Mouse (Mus musculus): ENCODE data around the gene Sugct. TPM values are rescaled to one million over a fixed set of nuclear protein-coding genes. Genes with fewer than 3 reads are reported as not detected.

Sugct gene
- 0.18 and 0.34 TPM in 2 replicates for polyA plus RNA-seq (2012; rRNA removed)

GRCm38 (mm10) chr13:17694911-17695699, at the start of gene Sugct, which contains the start of gene Mplkip:
TSS of gene Sugct (minus strand) at chr13:17695553.
TSS of gene Mplkip (plus strand) at chr13:17695192.
- Histone ChIP-seq H3K36me3 (ENCODE audit: control insufficient read depth, insufficient read depth, low read length) (no peaks in the 10 kb centered on the region), H3K27me3 (ENCODE audit: control insufficient read depth, insufficient read depth, low read length) (no peaks in the 10 kb centered on the region), H3K4me3 (ENCODE audit: extremely low read depth, insufficient read depth, insufficient read length) (peak within 1 kb of the TSS; percentile 86), H3K4me1 (ENCODE audit: control insufficient read depth, insufficient read depth, insufficient read length) (no peaks in the 10 kb centered on the region), H3K27ac (ENCODE audit: insufficient read depth, low read length) (peak within 1 kb of the TSS; percentile 99)
- TF ChIP-seq CTCF (IDR thresholded peaks at IDR 0.05; ENCODE audit: extremely low read depth, insufficient read depth, insufficient read length, insufficient replicate concordance) (no peak), POLR2A (IDR thresholded peaks at IDR 0.05; ENCODE audit: low read depth, low read length) (peak; percentile 86)
- WGBS, result under 1% methylated on average over 65 of the region's 66 CpGs
- DNase-seq (ENCODE audit: low read depth in 1 of 2, low spot score in 2 of 2), result peak; percentile 100

- Histone ChIP-seq H3K4me3 (ENCODE audit: extremely low read depth, insufficient read depth, insufficient read length) (no peak overlapping the region), H3K27ac (ENCODE audit: insufficient read depth, low read length) (no peak overlapping the region), H3K4me1 (ENCODE audit: control insufficient read depth, insufficient read depth, insufficient read length) (no peaks in the 10 kb centered on the region), H3K36me3 (ENCODE audit: control insufficient read depth, insufficient read depth, low read length) (peaks cover 12% of the 10 kb centered on the region), H3K27me3 (ENCODE audit: control insufficient read depth, insufficient read depth, low read length) (no peaks in the 10 kb centered on the region)
- no peak for TF ChIP-seq CTCF (IDR thresholded peaks at IDR 0.05; ENCODE audit: extremely low read depth, insufficient read depth, insufficient read length, insufficient replicate concordance)
- TF ChIP-seq POLR2A (IDR thresholded peaks at IDR 0.05; ENCODE audit: low read depth, low read length), result no peak
- DNase-seq (ENCODE audit: low read depth in 1 of 2, low spot score in 2 of 2), result no peak
- 89% methylated on average over 3 of the region's 3 CpGs for WGBS
Measured at GRCm38 (mm10) chr13:17728798-17729197, 33.4 kb upstream of the Sugct start.

GRCm38 (mm10) chr13:17727922-17728321, 32.6 kb upstream of the Sugct start:
- 86% methylated on average over 4 of the region's 4 CpGs for WGBS

GRCm38 (mm10) chr13:17717357-17717756, 22.0 kb upstream of the Sugct start:
- no peak for DNase-seq (ENCODE audit: low read depth in 1 of 2, low spot score in 2 of 2)
- no peak overlapping the region for H3K4me3 ChIP-seq (ENCODE audit: extremely low read depth, insufficient read depth, insufficient read length)
- no peaks in the 10 kb centered on the region for H3K4me1 ChIP-seq (ENCODE audit: control insufficient read depth, insufficient read depth, insufficient read length)
- H3K36me3 ChIP-seq (ENCODE audit: control insufficient read depth, insufficient read depth, low read length), result peaks cover 24% of the 10 kb centered on the region
- TF ChIP-seq POLR2A (IDR thresholded peaks at IDR 0.05; ENCODE audit: low read depth, low read length) (no peak), CTCF (IDR thresholded peaks at IDR 0.05; ENCODE audit: extremely low read depth, insufficient read depth, insufficient read length, insufficient replicate concordance) (no peak)
- 97% methylated on average over 1 of the region's 1 CpGs for WGBS
- no peaks in the 10 kb centered on the region for H3K27me3 ChIP-seq (ENCODE audit: control insufficient read depth, insufficient read depth, low read length)
- no peak overlapping the region for H3K27ac ChIP-seq (ENCODE audit: insufficient read depth, low read length)

More at GRCm38 (mm10) chr13:17727922-17728321, 32.6 kb upstream of the Sugct start:
- H3K27me3 ChIP-seq (ENCODE audit: control insufficient read depth, insufficient read depth, low read length), result no peaks in the 10 kb centered on the region
- peaks cover 14% of the 10 kb centered on the region for H3K36me3 ChIP-seq (ENCODE audit: control insufficient read depth, insufficient read depth, low read length)
- DNase-seq (ENCODE audit: low read depth in 1 of 2, low spot score in 2 of 2), result no peak
- H3K27ac ChIP-seq (ENCODE audit: insufficient read depth, low read length), result no peak overlapping the region
- no peak overlapping the region for H3K4me3 ChIP-seq (ENCODE audit: extremely low read depth, insufficient read depth, insufficient read length)
- no peaks in the 10 kb centered on the region for H3K4me1 ChIP-seq (ENCODE audit: control insufficient read depth, insufficient read depth, insufficient read length)
- TF ChIP-seq POLR2A (IDR thresholded peaks at IDR 0.05; ENCODE audit: low read depth, low read length) (no peak), CTCF (IDR thresholded peaks at IDR 0.05; ENCODE audit: extremely low read depth, insufficient read depth, insufficient read length, insufficient replicate concordance) (no peak)

GRCm38 (mm10) chr13:17708784-17709311, 13.5 kb upstream of the Sugct start:
- no peak overlapping the region for H3K4me3 ChIP-seq (ENCODE audit: extremely low read depth, insufficient read depth, insufficient read length)
- no peak overlapping the region for H3K27ac ChIP-seq (ENCODE audit: insufficient read depth, low read length)
- H3K27me3 ChIP-seq (ENCODE audit: control insufficient read depth, insufficient read depth, low read length), result no peaks in the 10 kb centered on the region
- TF ChIP-seq POLR2A (IDR thresholded peaks at IDR 0.05; ENCODE audit: low read depth, low read length) (no peak), CTCF (IDR thresholded peaks at IDR 0.05; ENCODE audit: extremely low read depth, insufficient read depth, insufficient read length, insufficient replicate concordance) (no peak)
- DNase-seq (ENCODE audit: low read depth in 1 of 2, low spot score in 2 of 2), result no peak
- no peaks in the 10 kb centered on the region for H3K4me1 ChIP-seq (ENCODE audit: control insufficient read depth, insufficient read depth, insufficient read length)
- H3K36me3 ChIP-seq (ENCODE audit: control insufficient read depth, insufficient read depth, low read length), result no peaks in the 10 kb centered on the region; the same call in 1 of the 2 replicates
- 91% methylated on average over 5 of the region's 5 CpGs for WGBS

GRCm38 (mm10) chr13:17705188-17705826, 10.0 kb upstream of the Sugct start:
- no peaks in the 10 kb centered on the region for H3K27me3 ChIP-seq (ENCODE audit: control insufficient read depth, insufficient read depth, low read length)
- no peak overlapping the region for H3K27ac ChIP-seq (ENCODE audit: insufficient read depth, low read length)
- no peak for DNase-seq (ENCODE audit: low read depth in 1 of 2, low spot score in 2 of 2)
- H3K36me3 ChIP-seq (ENCODE audit: control insufficient read depth, insufficient read depth, low read length), result no peaks in the 10 kb centered on the region; the same call in 1 of the 2 replicates
- no peaks in the 10 kb centered on the region for H3K4me1 ChIP-seq (ENCODE audit: control insufficient read depth, insufficient read depth, insufficient read length)
- 87% methylated on average over 6 of the region's 6 CpGs for WGBS
- no peak for TF ChIP-seq POLR2A (IDR thresholded peaks at IDR 0.05; ENCODE audit: low read depth, low read length)
- no peak for TF ChIP-seq CTCF (IDR thresholded peaks at IDR 0.05; ENCODE audit: extremely low read depth, insufficient read depth, insufficient read length, insufficient replicate concordance)
- no peak overlapping the region for H3K4me3 ChIP-seq (ENCODE audit: extremely low read depth, insufficient read depth, insufficient read length)

All from spleen, adult 2 months (tissue).